Mouse (Mus musculus): Measurements from ENCODE around the gene Cutal. TPM values are rescaled to one million over a fixed set of nuclear protein-coding genes. Genes with fewer than 3 reads are reported as not detected.

The Cutal gene
- total and polyA plus RNA-seq, 3 experiments, result not detected

DNA sequence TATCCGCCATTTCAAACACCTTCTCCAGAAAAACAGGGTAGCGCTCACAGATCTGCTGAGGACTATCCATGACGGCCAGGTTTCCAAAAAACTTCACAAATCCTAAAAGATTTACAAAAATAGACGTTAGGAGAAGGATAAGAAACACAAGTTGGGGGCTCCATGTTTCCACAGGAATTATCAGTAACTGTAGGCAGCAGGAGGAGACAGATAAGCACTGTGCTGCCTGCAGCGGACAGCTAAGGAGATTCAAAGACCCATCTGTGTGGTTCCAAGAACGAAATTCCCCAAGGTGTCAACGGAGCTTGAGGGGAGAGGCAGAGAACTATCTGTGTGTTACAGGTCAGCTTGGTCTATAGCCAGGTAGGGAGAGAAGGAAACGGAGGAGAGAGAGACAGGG is 16.5 kb upstream of the Cutal start:
- no peak overlapping the region for H3K27ac ChIP-seq (ENCODE audit: control insufficient read depth, low read depth, low read length)
- H3K9ac ChIP-seq (ENCODE audit: control insufficient read depth, low read depth, low read length, poor library complexity, severe bottlenecking), result no peak overlapping the region
- DNase-seq (ENCODE audit: low read depth, low spot score), result no peak
- H3K4me1 ChIP-seq (ENCODE audit: control insufficient read depth in 1 of 2, insufficient read depth in 2 of 2, low read length in 2 of 2), result no peaks in the 10 kb centered on the region
- TF ChIP-seq GATA1 (IDR thresholded peaks at IDR 0.05; ENCODE audit: low read depth, low read length), result peak; percentile 70
- no peak for TF ChIP-seq E2F4 (IDR thresholded peaks at IDR 0.05; ENCODE audit: borderline replicate concordance, low read depth, low read length)
- TF ChIP-seq ZMIZ1 (IDR thresholded peaks at IDR 0.05; ENCODE audit: low read depth, low read length), result no peak
- peak; percentile 37; the same call in 1 of the 2 replicates for TF ChIP-seq TAL1 (IDR thresholded peaks at IDR 0.05; ENCODE audit: low read length)
- 0 out of 2 replicates have a peak, but pooled peaks have one; percentile 12 for TF ChIP-seq ETS1 (IDR thresholded peaks at IDR 0.05; ENCODE audit: low read depth, low read length)
- no peak for TF ChIP-seq MEF2A (IDR thresholded peaks at IDR 0.05; ENCODE audit: extremely low read depth, insufficient replicate concordance, low read depth, low read length, poor library complexity, severe bottlenecking)
- no peak for TF ChIP-seq NELFE (IDR thresholded peaks at IDR 0.05; ENCODE audit: low read depth, low read length)
- no peak for TF ChIP-seq MAFK (IDR thresholded peaks at IDR 0.05; ENCODE audit: borderline replicate concordance, low read depth, low read length)
- peak; percentile 79 for TF ChIP-seq TCF12 (IDR thresholded peaks at IDR 0.05; ENCODE audit: low read depth, low read length)
- peak; percentile 57; the same call in 1 of the 2 replicates for TF ChIP-seq RCOR1 (IDR thresholded peaks at IDR 0.05; ENCODE audit: low read depth, low read length)
- peak; percentile 40 to 78; a peak in 3 of 4 replicates for TF ChIP-seq EP300 (IDR thresholded peaks at IDR 0.05; ENCODE audit: low read depth in 1 of 2, low read length in 2 of 2)
- no peaks in the 10 kb centered on the region for H3K27me3 ChIP-seq (ENCODE audit: control insufficient read depth in 1 of 2, insufficient read depth in 2 of 2, low read length in 2 of 2)
- peaks cover 8 to 47% of the 10 kb centered on the region in 2 experiments for H3K36me3 ChIP-seq (ENCODE audit: control insufficient read depth in 1 of 2, insufficient read depth in 2 of 2, low read length in 2 of 2)
- peaks cover 1% of the 10 kb centered on the region; the same call in 1 of the 2 replicates for H3K79me2 ChIP-seq (ENCODE audit: control insufficient read depth, insufficient read depth, low read length, poor library complexity)
- H3K9me3 ChIP-seq (replicated peaks; ENCODE audit: insufficient read depth, low read length), result no peaks in the 10 kb centered on the region
- H3K4me3 ChIP-seq (ENCODE audit: control insufficient read depth in 1 of 2, insufficient read depth in 1 of 2, low read depth in 2 of 2, low read length in 2 of 2), result no peak overlapping the region

DNA sequence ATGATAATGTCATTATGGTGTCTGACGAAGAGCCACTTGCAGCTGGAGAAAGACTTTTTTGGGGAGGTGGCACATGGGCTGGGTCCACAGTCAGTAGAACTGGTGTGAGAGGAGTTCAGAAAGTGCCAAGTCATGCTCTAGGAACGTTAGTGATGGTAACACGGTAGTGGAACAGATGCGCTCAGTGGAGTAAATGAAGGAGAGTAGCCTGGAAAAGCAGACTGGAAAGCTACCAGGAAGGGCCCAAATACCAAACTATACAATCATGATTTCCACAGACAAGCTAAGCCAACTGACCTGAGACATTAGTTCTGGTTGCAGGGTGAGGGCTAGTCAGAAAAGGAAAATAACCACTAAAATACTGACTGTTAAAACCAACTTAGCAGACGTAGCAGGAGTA is 4.5 kb upstream of the Cutal start:
- Histone ChIP-seq H3K9me3 (replicated peaks; ENCODE audit: insufficient read depth, low read length) (no peaks in the 10 kb centered on the region), H3K4me3 (ENCODE audit: control insufficient read depth in 1 of 2, insufficient read depth in 1 of 2, low read depth in 2 of 2, low read length in 2 of 2) (peak overlapping the region; percentile 57 to 61), H3K27ac (ENCODE audit: control insufficient read depth, low read depth, low read length) (peak overlapping the region; percentile 78), H3K4me1 (ENCODE audit: control insufficient read depth in 1 of 2, insufficient read depth in 2 of 2, low read length in 2 of 2) (peaks cover 3 to 9% of the 10 kb centered on the region in 2 experiments; a peak in 3 of 4 replicates), H3K9ac (ENCODE audit: control insufficient read depth, low read depth, low read length, poor library complexity, severe bottlenecking) (peak overlapping the region; percentile 84), H3K27me3 (ENCODE audit: control insufficient read depth in 1 of 2, insufficient read depth in 2 of 2, low read length in 2 of 2) (no peaks in the 10 kb centered on the region), H3K79me2 (ENCODE audit: control insufficient read depth, insufficient read depth, low read length, poor library complexity) (peaks cover 48% of the 10 kb centered on the region), H3K36me3 (ENCODE audit: control insufficient read depth in 1 of 2, insufficient read depth in 2 of 2, low read length in 2 of 2) (peaks cover 15 to 19% of the 10 kb centered on the region in 2 experiments)
- DNase-seq (ENCODE audit: low read depth, low spot score), result peak; percentile 87
- TF ChIP-seq USF2 (IDR thresholded peaks at IDR 0.05; ENCODE audit: borderline replicate concordance in 1 of 2, insufficient read depth in 1 of 2, low read depth in 1 of 2, low read length in 2 of 2) (no peak), MYC (IDR thresholded peaks at IDR 0.05; ENCODE audit: low read depth, low read length) (peak; percentile 80; the same call in 1 of the 2 replicates), TAL1 (IDR thresholded peaks at IDR 0.05; ENCODE audit: low read length) (no peak), MEF2A (IDR thresholded peaks at IDR 0.05; ENCODE audit: extremely low read depth, insufficient replicate concordance, low read depth, low read length, poor library complexity, severe bottlenecking) (no peak), KAT2A (conservative IDR thresholded peaks at IDR 0.05; ENCODE audit: low read depth, low read length) (no peak), ETS1 (IDR thresholded peaks at IDR 0.05; ENCODE audit: low read depth, low read length) (peak; percentile 51; the same call in 1 of the 2 replicates), ZMIZ1 (IDR thresholded peaks at IDR 0.05; ENCODE audit: low read depth, low read length) (no peak), E2F4 (IDR thresholded peaks at IDR 0.05; ENCODE audit: borderline replicate concordance, low read depth, low read length) (no peak), RAD21 (IDR thresholded peaks at IDR 0.05; ENCODE audit: low read depth, low read length) (no peak), CHD2 (IDR thresholded peaks at IDR 0.05; ENCODE audit: low read length) (no peak), MAFK (IDR thresholded peaks at IDR 0.05; ENCODE audit: borderline replicate concordance, low read depth, low read length) (no peak), GATA1 (IDR thresholded peaks at IDR 0.05; ENCODE audit: low read depth, low read length) (no peak), JUND (IDR thresholded peaks at IDR 0.05; ENCODE audit: low read depth, low read length) (no peak), POLR2AphosphoS2 (IDR thresholded peaks at IDR 0.05; ENCODE audit: low read length) (no peak), ELF1 (IDR thresholded peaks at IDR 0.05; ENCODE audit: low read depth, low read length) (no peak), GABPA (IDR thresholded peaks at IDR 0.05; ENCODE audit: low read depth, low read length) (peak; percentile 76; the same call in 1 of the 2 replicates), TBP (IDR thresholded peaks at IDR 0.05; ENCODE audit: low read depth, low read length) (peak; percentile 76), MAX (IDR thresholded peaks at IDR 0.05; ENCODE audit: low read length) (peak; percentile 80), CHD1 (IDR thresholded peaks at IDR 0.05; ENCODE audit: low read depth, low read length) (no peak), HCFC1 (IDR thresholded peaks at IDR 0.05; ENCODE audit: low read depth, low read length) (no peak), NRF1 (IDR thresholded peaks at IDR 0.05; ENCODE audit: insufficient read depth, low read depth, low read length, poor library complexity, severe bottlenecking) (no peak), MAZ (IDR thresholded peaks at IDR 0.05; ENCODE audit: low read depth, low read length) (no peak), ZNF384 (IDR thresholded peaks at IDR 0.05; ENCODE audit: low read depth, low read length) (no peak), CTCF (IDR thresholded peaks at IDR 0.05 in 2 of 3, conservative IDR thresholded peaks at IDR 0.05 in 1 of 3; ENCODE audit: control insufficient read depth in 1 of 3, insufficient read depth in 1 of 3, low read depth in 2 of 3, low read length in 3 of 3, poor library complexity in 1 of 3, severe bottlenecking in 1 of 3) (no peak), ZC3H11A (IDR thresholded peaks at IDR 0.05; ENCODE audit: low read depth, low read length) (no peak), TCF12 (IDR thresholded peaks at IDR 0.05; ENCODE audit: low read depth, low read length) (no peak)

Data from MEL (cell line).